Mouse (Mus musculus): Measurements from ENCODE around the gene Syt16. TPM values are rescaled to one million over a fixed set of nuclear protein-coding genes. Genes with fewer than 3 reads are reported as not detected.

Gene Syt16
- polyA plus RNA-seq, 1 experiment from 2014 or later, result 0.17 TPM

- Histone ChIP-seq H3K4me1 (ENCODE audit: control insufficient read depth, insufficient read depth, low read length) (no peaks in the 10 kb centered on the region), H3K36me3 (ENCODE audit: control insufficient read depth, insufficient read depth) (no peaks in the 10 kb centered on the region), H3K4me2 (ENCODE audit: low read depth, low read length) (no peak overlapping the region), H3K9me3 (replicated peaks; ENCODE audit: control insufficient read depth, low read length) (no peaks in the 10 kb centered on the region), H3K9ac (ENCODE audit: low read length) (no peak overlapping the region), H3K27ac (ENCODE audit: low read length) (no peak overlapping the region), H3K4me3 (ENCODE audit: low read length) (no peak overlapping the region), H3K27me3 (ENCODE audit: control insufficient read depth, insufficient read depth, low read length) (no peaks in the 10 kb centered on the region; the same call in 1 of the 2 replicates)
- 54% methylated on average over 4 of the region's 4 CpGs for WGBS
- no peak for ATAC-seq (replicated peaks; ENCODE audit: extremely low read depth, insufficient read depth, low FRiP score)
Observed at GRCm38 (mm10) chr12:74108663-74109081, 111.2 kb downstream of the Syt16 start.

- Histone ChIP-seq H3K4me1 (ENCODE audit: control insufficient read depth, insufficient read depth, low read length) (no peaks in the 10 kb centered on the region), H3K27ac (ENCODE audit: low read length) (no peak overlapping the region), H3K9me3 (replicated peaks; ENCODE audit: control insufficient read depth, low read length) (no peaks in the 10 kb centered on the region), H3K36me3 (ENCODE audit: control insufficient read depth, insufficient read depth) (no peaks in the 10 kb centered on the region), H3K27me3 (ENCODE audit: control insufficient read depth, insufficient read depth, low read length) (no peaks in the 10 kb centered on the region; the same call in 1 of the 2 replicates), H3K9ac (ENCODE audit: low read length) (no peak overlapping the region), H3K4me3 (ENCODE audit: low read length) (no peak overlapping the region), H3K4me2 (ENCODE audit: low read depth, low read length) (no peak overlapping the region)
- 86% methylated on average over 10 of the region's 10 CpGs for WGBS
- no peak for ATAC-seq (replicated peaks; ENCODE audit: extremely low read depth, insufficient read depth, low FRiP score)
Observed at GRCm38 (mm10) chr12:74109462-74110068, 112.1 kb downstream of the Syt16 start.

- Histone ChIP-seq H3K4me3 (ENCODE audit: low read length) (no peak overlapping the region), H3K9me3 (replicated peaks; ENCODE audit: control insufficient read depth, low read length) (no peaks in the 10 kb centered on the region), H3K36me3 (ENCODE audit: control insufficient read depth, insufficient read depth) (no peaks in the 10 kb centered on the region), H3K27me3 (ENCODE audit: control insufficient read depth, insufficient read depth, low read length) (no peaks in the 10 kb centered on the region), H3K4me1 (ENCODE audit: control insufficient read depth, insufficient read depth, low read length) (no peaks in the 10 kb centered on the region), H3K9ac (ENCODE audit: low read length) (no peak overlapping the region), H3K27ac (ENCODE audit: low read length) (no peak overlapping the region), H3K4me2 (ENCODE audit: low read depth, low read length) (no peak overlapping the region)
- 63% methylated on average over 6 of the region's 6 CpGs for WGBS
- no peak for ATAC-seq (replicated peaks; ENCODE audit: extremely low read depth, insufficient read depth, low FRiP score)
Observed at GRCm38 (mm10) chr12:74116825-74117224, 119.4 kb downstream of the Syt16 start.

- no peak overlapping the region for H3K4me2 ChIP-seq (ENCODE audit: low read depth, low read length)
- 74% methylated on average over 12 of the region's 12 CpGs for WGBS
- ATAC-seq (replicated peaks; ENCODE audit: extremely low read depth, insufficient read depth, low FRiP score), result no peak
Observed at GRCm38 (mm10) chr12:74125796-74126195, 128.3 kb downstream of the Syt16 start.

GRCm38 (mm10) chr12:74128229-74128628 is 130.8 kb downstream of the Syt16 start:
- no peak for ATAC-seq (replicated peaks; ENCODE audit: extremely low read depth, insufficient read depth, low FRiP score)
- H3K9me3 ChIP-seq (replicated peaks; ENCODE audit: control insufficient read depth, low read length), result peaks cover 8% of the 10 kb centered on the region; the same call in 1 of the 2 replicates
- H3K9ac ChIP-seq (ENCODE audit: low read length), result no peak overlapping the region
- 78% methylated on average over 1 of the region's 1 CpGs for WGBS
- H3K27me3 ChIP-seq (ENCODE audit: control insufficient read depth, insufficient read depth, low read length), result no peaks in the 10 kb centered on the region
- H3K4me2 ChIP-seq (ENCODE audit: low read depth, low read length), result no peak overlapping the region
- no peak overlapping the region for H3K27ac ChIP-seq (ENCODE audit: low read length)
- no peaks in the 10 kb centered on the region for H3K4me1 ChIP-seq (ENCODE audit: control insufficient read depth, insufficient read depth, low read length)
- H3K4me3 ChIP-seq (ENCODE audit: low read length), result no peak overlapping the region
- no peaks in the 10 kb centered on the region for H3K36me3 ChIP-seq (ENCODE audit: control insufficient read depth, insufficient read depth)

More at GRCm38 (mm10) chr12:74125796-74126195, 128.3 kb downstream of the Syt16 start:
- no peaks in the 10 kb centered on the region for H3K4me1 ChIP-seq (ENCODE audit: control insufficient read depth, insufficient read depth, low read length)
- peaks cover 8% of the 10 kb centered on the region; the same call in 1 of the 2 replicates for H3K9me3 ChIP-seq (replicated peaks; ENCODE audit: control insufficient read depth, low read length)
- no peaks in the 10 kb centered on the region for H3K27me3 ChIP-seq (ENCODE audit: control insufficient read depth, insufficient read depth, low read length)
- H3K27ac ChIP-seq (ENCODE audit: low read length), result no peak overlapping the region
- no peak overlapping the region for H3K9ac ChIP-seq (ENCODE audit: low read length)
- no peak overlapping the region for H3K4me3 ChIP-seq (ENCODE audit: low read length)
- H3K36me3 ChIP-seq (ENCODE audit: control insufficient read depth, insufficient read depth), result no peaks in the 10 kb centered on the region

GRCm38 (mm10) chr12:74131790-74132189 is 134.3 kb downstream of the Syt16 start:
- H3K9me3 ChIP-seq (replicated peaks; ENCODE audit: control insufficient read depth, low read length), result no peaks in the 10 kb centered on the region; the same call in 1 of the 2 replicates
- H3K9ac ChIP-seq (ENCODE audit: low read length), result no peak overlapping the region
- H3K4me3 ChIP-seq (ENCODE audit: low read length), result no peak overlapping the region
- 52% methylated on average over 2 of the region's 2 CpGs for WGBS
- H3K27ac ChIP-seq (ENCODE audit: low read length), result no peak overlapping the region
- H3K4me1 ChIP-seq (ENCODE audit: control insufficient read depth, insufficient read depth, low read length), result no peaks in the 10 kb centered on the region
- ATAC-seq (replicated peaks; ENCODE audit: extremely low read depth, insufficient read depth, low FRiP score), result no peak
- H3K36me3 ChIP-seq (ENCODE audit: control insufficient read depth, insufficient read depth), result no peaks in the 10 kb centered on the region
- no peak overlapping the region for H3K4me2 ChIP-seq (ENCODE audit: low read depth, low read length)
- H3K27me3 ChIP-seq (ENCODE audit: control insufficient read depth, insufficient read depth, low read length), result no peaks in the 10 kb centered on the region

- Histone ChIP-seq H3K4me2 (ENCODE audit: low read depth, low read length) (no peak overlapping the region), H3K27me3 (ENCODE audit: control insufficient read depth, insufficient read depth, low read length) (no peaks in the 10 kb centered on the region), H3K4me3 (ENCODE audit: low read length) (no peak overlapping the region), H3K9ac (ENCODE audit: low read length) (no peak overlapping the region), H3K4me1 (ENCODE audit: control insufficient read depth, insufficient read depth, low read length) (no peaks in the 10 kb centered on the region), H3K36me3 (ENCODE audit: control insufficient read depth, insufficient read depth) (no peaks in the 10 kb centered on the region), H3K27ac (ENCODE audit: low read length) (no peak overlapping the region), H3K9me3 (replicated peaks; ENCODE audit: control insufficient read depth, low read length) (no peaks in the 10 kb centered on the region)
- 64% methylated on average over 7 of the region's 7 CpGs for WGBS
- ATAC-seq (replicated peaks; ENCODE audit: extremely low read depth, insufficient read depth, low FRiP score), result no peak
Observed at GRCm38 (mm10) chr12:74142147-74142546, 144.7 kb downstream of the Syt16 start.

- Histone ChIP-seq H3K27me3 (ENCODE audit: control insufficient read depth, insufficient read depth, low read length) (no peaks in the 10 kb centered on the region), H3K27ac (ENCODE audit: low read length) (no peak overlapping the region), H3K9ac (ENCODE audit: low read length) (no peak overlapping the region), H3K4me3 (ENCODE audit: low read length) (no peak overlapping the region), H3K4me2 (ENCODE audit: low read depth, low read length) (no peak overlapping the region), H3K9me3 (replicated peaks; ENCODE audit: control insufficient read depth, low read length) (no peaks in the 10 kb centered on the region), H3K36me3 (ENCODE audit: control insufficient read depth, insufficient read depth) (no peaks in the 10 kb centered on the region), H3K4me1 (ENCODE audit: control insufficient read depth, insufficient read depth, low read length) (no peaks in the 10 kb centered on the region)
- no peak for ATAC-seq (replicated peaks; ENCODE audit: extremely low read depth, insufficient read depth, low FRiP score)
- 42% methylated on average over 5 of the region's 5 CpGs for WGBS
Observed at GRCm38 (mm10) chr12:74144385-74144784, 146.9 kb downstream of the Syt16 start.

- no peak for ATAC-seq (replicated peaks; ENCODE audit: extremely low read depth, insufficient read depth, low FRiP score)
- Histone ChIP-seq H3K9ac (ENCODE audit: low read length) (no peak overlapping the region), H3K36me3 (ENCODE audit: control insufficient read depth, insufficient read depth) (no peaks in the 10 kb centered on the region), H3K27ac (ENCODE audit: low read length) (no peak overlapping the region), H3K4me1 (ENCODE audit: control insufficient read depth, insufficient read depth, low read length) (no peaks in the 10 kb centered on the region), H3K4me2 (ENCODE audit: low read depth, low read length) (no peak overlapping the region), H3K4me3 (ENCODE audit: low read length) (no peak overlapping the region), H3K27me3 (ENCODE audit: control insufficient read depth, insufficient read depth, low read length) (no peaks in the 10 kb centered on the region), H3K9me3 (replicated peaks; ENCODE audit: control insufficient read depth, low read length) (no peaks in the 10 kb centered on the region)
- WGBS, result 64% methylated on average over 3 of the region's 3 CpGs
Observed at GRCm38 (mm10) chr12:74160791-74161190, 163.3 kb downstream of the Syt16 start.

Measured in heart, embryonic 16.5 days (tissue).